Mouse (Mus musculus) hindbrain, postnatal 0 days (tissue): ENCODE measurements at regions not wholly inside any gene's neighbourhood (a gene's known extent, or its start where the extent isn't known, plus 50 kb on each side); places are given as distances from the start of the nearest gene placed in this dataset.
A peak's percentile ranks its signal among the peaks of the same experiment; 100 is the strongest.

ENCODE experiments used
- ATAC-seq: fragments of 200-750 bp; cut with Nextera tagmentation; 2 replicates; pipeline ENCODE4 v1.8.0; 2017; ENCODE audit warnings: mild to moderate bottlenecking, moderate TSS enrichment, moderate library complexity
- DNase-seq: peaks from one replicate; pipeline ENCODE4 v3.0.0-alpha.2; 2015; ENCODE audit warnings: low spot score
- H3K27ac ChIP-seq: fragments of 300-500 bp; sonication (generic); 2 replicates; pipeline ENCODE4 v1.5.1; 2014; ENCODE audit warnings: mild to moderate bottlenecking
- H3K27me3 ChIP-seq: fragments of 300-500 bp; sonication (generic); 2 replicates; pipeline ENCODE4 v1.6.1; 2014; ENCODE audit warnings: low read length, mixed read lengths; ENCODE audit not compliant: insufficient read depth
- H3K36me3 ChIP-seq: fragments of 300-500 bp; sonication (generic); 2 replicates; pipeline ENCODE4 v1.6.1; 2014; ENCODE audit warnings: low read length, mixed read lengths; ENCODE audit not compliant: insufficient read depth
- H3K4me1 ChIP-seq: fragments of 300-500 bp; sonication (generic); 2 replicates; pipeline ENCODE4 v1.6.1; 2014; ENCODE audit warnings: antibody characterized with exemption, low read length, mixed read lengths; ENCODE audit not compliant: insufficient read depth
- H3K4me2 ChIP-seq: fragments of 300-500 bp; sonication (generic); 2 replicates; pipeline ENCODE4 v1.6.1; 2014; ENCODE audit warnings: low read depth, mild to moderate bottlenecking, low read length, moderate library complexity, mixed read lengths
- H3K4me3 ChIP-seq: fragments of 300-500 bp; sonication (generic); 2 replicates; pipeline ENCODE4 v1.5.1; 2014; ENCODE audit warnings: low read length
- H3K9ac ChIP-seq: fragments of 300-500 bp; sonication (generic); replicated peaks from 2 replicates; pipeline ENCODE4 v1.6.1; 2014; ENCODE audit warnings: mild to moderate bottlenecking, low read length, moderate library complexity, mixed read lengths
- H3K9me3 ChIP-seq: fragments of 300-500 bp; sonication (generic); 2 replicates; pipeline ENCODE4 v1.6.1; 2016; ENCODE audit warnings: low read length, mixed read lengths
- CTCF ChIP-seq: IDR thresholded peaks from 2 replicates; pipeline ENCODE4 v1.5.1; 2016; ENCODE audit warnings: antibody characterized with exemption, control low read depth, low read depth
- WGBS: fragments of 180-500 bp; shearing (Covaris S2); extraction: QIAGEN DNeasy Blood & Tissue Kit; methylation state at CpG from one replicate; pipeline ENCODE4 v1.1.7; 2014; 5-methylcytosine and 5-hydroxymethylcytosine counted together

GRCm38 (mm10) chr9:122064937-122065673 is 52.0 kb upstream of the Snrk start:
- Histone ChIP-seq H3K4me2 (no peak overlapping the region), H3K9me3 (no peaks in the 10 kb centered on the region), H3K4me3 (no peak overlapping the region), H3K4me1 (no peaks in the 10 kb centered on the region), H3K36me3 (no peaks in the 10 kb centered on the region), H3K27me3 (no peaks in the 10 kb centered on the region), H3K9ac (no peak overlapping the region), H3K27ac (no peak overlapping the region)
- WGBS = 80% methylated on average over 13 of the region's 13 CpGs
- DNase-seq (no peak), ATAC-seq (no peak)
- no peak for TF ChIP-seq CTCF

GRCm38 (mm10) chr9:122055820-122056550 is 59.1 kb upstream of the Pomgnt2 start:
- 62% methylated on average over 5 of the region's 5 CpGs for WGBS
- ATAC-seq = no peak
- H3K4me3 ChIP-seq = no peak overlapping the region
- H3K27ac ChIP-seq = no peak overlapping the region
- H3K4me1 ChIP-seq = peaks cover 5% of the 10 kb centered on the region; the same call in 1 of the 2 replicates
- H3K4me2 ChIP-seq = no peak overlapping the region
- no peaks in the 10 kb centered on the region for H3K9me3 ChIP-seq
- TF ChIP-seq CTCF = no peak
- H3K36me3 ChIP-seq = no peaks in the 10 kb centered on the region
- no peak for DNase-seq
- no peaks in the 10 kb centered on the region for H3K27me3 ChIP-seq
- H3K9ac ChIP-seq = no peak overlapping the region

GRCm38 (mm10) chr9:122051716-122052115 is 54.8 kb upstream of the Pomgnt2 start:
- no peak overlapping the region for H3K4me3 ChIP-seq
- no peak overlapping the region for H3K9ac ChIP-seq
- no peak overlapping the region for H3K4me2 ChIP-seq
- H3K9me3 ChIP-seq = no peaks in the 10 kb centered on the region
- no peaks in the 10 kb centered on the region for H3K27me3 ChIP-seq
- DNase-seq = no peak
- WGBS = 24% methylated on average over 7 of the region's 7 CpGs
- no peak for ATAC-seq
- H3K4me1 ChIP-seq = peaks cover 5% of the 10 kb centered on the region
- no peak for TF ChIP-seq CTCF
- no peaks in the 10 kb centered on the region for H3K36me3 ChIP-seq
- no peak overlapping the region for H3K27ac ChIP-seq

- ATAC-seq (no peak), DNase-seq (no peak)
- peaks cover 5% of the 10 kb centered on the region for H3K4me1 ChIP-seq
- WGBS = 69% methylated on average over 6 of the region's 6 CpGs
- no peak overlapping the region for H3K4me3 ChIP-seq
- no peaks in the 10 kb centered on the region for H3K27me3 ChIP-seq
- no peak for TF ChIP-seq CTCF
- H3K36me3 ChIP-seq = no peaks in the 10 kb centered on the region
- no peaks in the 10 kb centered on the region for H3K9me3 ChIP-seq
- no peak overlapping the region for H3K4me2 ChIP-seq
- no peak overlapping the region for H3K27ac ChIP-seq
- no peak overlapping the region for H3K9ac ChIP-seq
Observed at GRCm38 (mm10) chr9:122051096-122051495, 54.2 kb upstream of the Pomgnt2 start.

GRCm38 (mm10) chr9:122048999-122049398 is 52.1 kb upstream of the Pomgnt2 start:
- no peak overlapping the region for H3K9ac ChIP-seq
- H3K4me2 ChIP-seq = no peak overlapping the region
- H3K9me3 ChIP-seq = no peaks in the 10 kb centered on the region
- peak overlapping the region; percentile 68; the same call in 1 of the 2 replicates for H3K27ac ChIP-seq
- no peaks in the 10 kb centered on the region for H3K36me3 ChIP-seq
- TF ChIP-seq CTCF = no peak
- DNase-seq (no peak), ATAC-seq (no peak)
- no peaks in the 10 kb centered on the region for H3K27me3 ChIP-seq
- no peak overlapping the region for H3K4me3 ChIP-seq
- WGBS = 59% methylated on average over 5 of the region's 5 CpGs
- H3K4me1 ChIP-seq = peaks cover 5% of the 10 kb centered on the region

- DNase-seq (peak; percentile 74), ATAC-seq (peak; percentile 83)
- WGBS = 39% methylated on average over 8 of the region's 8 CpGs
- Histone ChIP-seq H3K36me3 (no peaks in the 10 kb centered on the region), H3K9ac (no peak overlapping the region), H3K27ac (peak overlapping the region; percentile 68), H3K9me3 (no peaks in the 10 kb centered on the region), H3K4me2 (no peak overlapping the region), H3K4me3 (no peak overlapping the region), H3K4me1 (peaks cover 5% of the 10 kb centered on the region), H3K27me3 (no peaks in the 10 kb centered on the region)
- TF ChIP-seq CTCF = no peak
Observed at GRCm38 (mm10) chr9:122047962-122048625, 51.2 kb upstream of the Pomgnt2 start.
